Mouse (Mus musculus) forebrain, embryonic 11.5 days (tissue): ENCODE results near the gene Mmp10. TPM values are rescaled to one million over a fixed set of nuclear protein-coding genes. Genes with fewer than 3 reads are reported as not detected.

Experiments used
- ATAC-seq: fragments of 200-750 bp; cut with Nextera tagmentation; replicated peaks from 2 replicates; pipeline ENCODE4 v1.8.0; 2017; ENCODE audit warnings: moderate TSS enrichment; ENCODE audit not compliant: low FRiP score
- DNase-seq: peaks from one replicate; pipeline ENCODE4 v3.0.0-alpha.2; 2017; ENCODE audit warnings: low spot score
- H3K27ac ChIP-seq: fragments of 300-500 bp; sonication (generic); 2 replicates; pipeline ENCODE4 v1.5.1; 2014; ENCODE audit warnings: low read depth, low read length
- H3K27me3 ChIP-seq: fragments of 300-500 bp; sonication (generic); 2 replicates; pipeline ENCODE4 v1.6.1; 2014; ENCODE audit warnings: mild to moderate bottlenecking, low read length, mixed read lengths; ENCODE audit not compliant: control insufficient read depth, insufficient read depth
- H3K36me3 ChIP-seq: fragments of 300-500 bp; sonication (generic); 2 replicates; pipeline ENCODE4 v1.6.1; 2014; ENCODE audit warnings: mild to moderate bottlenecking, low read length, moderate library complexity, mixed read lengths; ENCODE audit not compliant: control insufficient read depth, insufficient read depth
- H3K4me1 ChIP-seq: fragments of 300-500 bp; sonication (generic); replicated peaks from 2 replicates; pipeline ENCODE4 v1.6.1; 2014; ENCODE audit warnings: low read length, mixed read lengths; ENCODE audit not compliant: control insufficient read depth, insufficient read depth
- H3K4me2 ChIP-seq: fragments of 300-500 bp; sonication (generic); 2 replicates; pipeline ENCODE4 v1.6.1; 2014; ENCODE audit warnings: low read depth, mild to moderate bottlenecking, low read length, moderate library complexity, mixed read lengths; ENCODE audit not compliant: severe bottlenecking
- H3K4me3 ChIP-seq: fragments of 300-500 bp; sonication (generic); 2 replicates; pipeline ENCODE4 v1.5.1; 2014; ENCODE audit warnings: low read depth, low read length
- H3K9ac ChIP-seq: fragments of 300-500 bp; sonication (generic); 2 replicates; pipeline ENCODE4 v1.6.1; 2014; ENCODE audit warnings: low read length
- H3K9me3 ChIP-seq: fragments of 300-500 bp; sonication (generic); 2 replicates; pipeline ENCODE4 v1.6.1; 2016; ENCODE audit warnings: low read length, mixed read lengths; ENCODE audit not compliant: control insufficient read depth
- WGBS: fragments of 180-500 bp; shearing (Covaris S2); extraction: QIAGEN DNeasy Blood & Tissue Kit; methylation state at CpG from one replicate; pipeline ENCODE4 v1.1.7; 2014; 5-methylcytosine and 5-hydroxymethylcytosine counted together
- polyA plus RNA-seq: library from polyadenylated mRNA; unstranded; fragments of >200 nt; fragmentation: Nextera tagmentation; extraction: Ambion mirVana; gene quantifications from 2 replicates; pipeline ENCODE4 v1.2.1, GENCODE M21; 2014

Mmp10 gene
- not detected in 2 replicates for polyA plus RNA-seq

DNA sequence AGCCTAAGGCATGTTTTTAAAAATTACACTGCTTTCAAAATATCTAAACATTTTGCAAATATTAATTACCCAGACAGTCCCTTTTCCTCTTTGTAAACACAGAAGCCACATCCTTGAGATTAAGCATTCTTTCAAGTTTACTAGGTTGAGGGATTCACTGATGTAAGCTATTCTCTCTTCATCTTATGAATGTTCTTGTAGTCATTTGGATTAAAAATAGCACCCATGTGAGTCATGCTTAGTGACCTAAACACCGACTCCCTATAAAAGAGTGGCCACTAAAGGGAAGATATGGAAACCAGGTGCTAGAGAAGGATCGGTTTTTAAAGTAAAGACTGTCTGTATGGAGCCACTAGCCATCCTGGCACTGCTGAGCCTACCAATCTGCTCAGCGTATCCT lies at the start of gene Mmp10:
Gene Mmp10, plus strand, starts transcription at position 302 of the 400 bp plus-strand sequence.
- Histone ChIP-seq H3K27me3 (no peaks in the 10 kb centered on the region), H3K4me2 (no peak within 1 kb of the TSS), H3K36me3 (no peaks in the 10 kb centered on the region), H3K27ac (no peak within 1 kb of the TSS), H3K9me3 (no peaks in the 10 kb centered on the region), H3K9ac (no peak within 1 kb of the TSS), H3K4me3 (no peak within 1 kb of the TSS), H3K4me1 (no peaks in the 10 kb centered on the region)
- ATAC-seq: no peak
- no peak for DNase-seq
- 97% methylated on average over 3 of the region's 3 CpGs for WGBS

DNA sequence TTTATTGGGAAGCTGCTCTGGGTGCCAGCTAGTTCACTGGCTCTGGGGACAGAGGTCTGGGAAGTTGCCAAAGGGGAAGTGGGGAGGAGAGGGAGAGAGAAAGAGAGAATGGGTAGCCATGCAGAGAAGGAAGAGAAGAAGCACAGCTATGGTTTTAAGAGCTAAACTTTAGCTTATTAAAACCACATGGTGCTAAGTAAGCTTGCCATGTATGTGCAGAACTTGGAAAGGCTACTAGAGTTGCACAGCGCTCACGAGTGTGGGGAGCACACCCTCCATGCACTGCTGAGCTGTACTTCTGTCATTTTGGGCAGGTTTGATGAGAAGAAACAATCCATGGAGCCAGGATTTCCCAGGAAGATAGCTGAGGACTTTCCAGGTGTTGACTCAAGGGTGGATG lies 48.9 kb upstream of the Mmp10 start:
- Histone ChIP-seq H3K36me3 (no peaks in the 10 kb centered on the region), H3K4me2 (no peak overlapping the region), H3K9ac (no peak overlapping the region), H3K27me3 (no peaks in the 10 kb centered on the region), H3K27ac (no peak overlapping the region), H3K9me3 (no peaks in the 10 kb centered on the region), H3K4me3 (no peak overlapping the region), H3K4me1 (no peaks in the 10 kb centered on the region)
- ATAC-seq: no peak
- DNase-seq: no peak
- WGBS: 71% methylated on average over 2 of the region's 2 CpGs

DNA sequence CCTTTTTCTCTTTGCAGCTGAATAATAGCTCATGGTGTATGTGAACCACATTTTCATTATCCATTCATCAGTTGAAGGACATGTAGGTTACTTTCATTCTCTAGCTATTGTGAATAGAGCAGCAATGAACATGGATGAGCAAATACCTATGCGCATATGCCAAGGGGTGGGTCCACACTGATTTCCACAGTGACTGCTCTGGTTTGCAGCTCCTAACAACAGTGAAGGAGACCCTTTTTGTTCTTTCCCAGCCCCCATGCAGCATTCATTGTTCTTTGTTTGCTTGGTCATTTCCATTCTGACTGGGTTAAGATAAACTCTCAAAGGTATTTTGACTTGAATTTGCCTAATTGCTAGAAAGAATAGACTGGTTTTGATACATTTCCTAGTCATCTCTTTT lies 31.9 kb upstream of the Mmp10 start:
- Histone ChIP-seq H3K27ac (no peak overlapping the region), H3K4me2 (no peak overlapping the region), H3K4me1 (no peaks in the 10 kb centered on the region), H3K4me3 (no peak overlapping the region), H3K36me3 (no peaks in the 10 kb centered on the region), H3K9ac (no peak overlapping the region), H3K9me3 (no peaks in the 10 kb centered on the region), H3K27me3 (no peaks in the 10 kb centered on the region)
- 88% methylated on average over 1 of the region's 1 CpGs for WGBS
- DNase-seq: no peak
- no peak for ATAC-seq

DNA sequence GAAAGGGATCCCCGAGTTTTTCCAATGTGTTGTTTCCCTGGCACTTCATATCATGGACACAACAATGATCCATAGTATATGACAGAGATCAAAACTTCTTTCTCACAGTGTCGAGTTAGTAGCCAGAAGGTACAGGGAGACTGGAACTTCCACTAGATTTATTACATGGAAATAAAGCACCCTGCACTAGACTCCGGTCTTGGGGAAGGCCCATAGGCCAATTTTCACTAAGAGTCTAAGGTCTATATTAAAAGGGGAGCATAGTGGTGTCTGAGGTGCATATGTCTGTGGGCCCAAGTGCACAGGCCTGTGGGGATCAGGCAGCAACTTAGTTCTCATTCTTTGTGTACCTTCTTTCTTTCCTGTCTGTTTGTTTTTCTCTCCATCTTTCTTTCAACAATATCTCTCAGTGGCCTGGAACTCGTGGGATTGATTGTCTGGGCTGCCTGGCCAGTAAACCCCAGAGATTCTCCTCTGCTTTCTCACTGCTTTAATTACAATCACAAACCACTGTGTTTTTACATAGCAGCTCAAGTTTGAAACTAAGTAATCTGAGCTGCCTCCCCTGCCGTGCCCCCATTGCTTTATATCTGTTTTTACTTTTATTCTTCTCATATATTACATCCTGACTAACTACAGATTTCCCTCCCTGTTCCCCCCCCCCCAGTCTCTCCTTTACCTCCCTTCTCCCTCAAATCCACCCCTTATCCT lies 18.3 kb upstream of the Mmp10 start:
- no peaks in the 10 kb centered on the region for H3K36me3 ChIP-seq
- H3K4me1 ChIP-seq: no peaks in the 10 kb centered on the region
- no peak overlapping the region for H3K27ac ChIP-seq
- WGBS: 79% methylated on average over 5 of the region's 5 CpGs
- no peak overlapping the region for H3K4me3 ChIP-seq
- H3K27me3 ChIP-seq: no peaks in the 10 kb centered on the region
- ATAC-seq: no peak
- H3K9ac ChIP-seq: no peak overlapping the region
- DNase-seq: no peak
- H3K4me2 ChIP-seq: no peak overlapping the region
- no peaks in the 10 kb centered on the region for H3K9me3 ChIP-seq

DNA sequence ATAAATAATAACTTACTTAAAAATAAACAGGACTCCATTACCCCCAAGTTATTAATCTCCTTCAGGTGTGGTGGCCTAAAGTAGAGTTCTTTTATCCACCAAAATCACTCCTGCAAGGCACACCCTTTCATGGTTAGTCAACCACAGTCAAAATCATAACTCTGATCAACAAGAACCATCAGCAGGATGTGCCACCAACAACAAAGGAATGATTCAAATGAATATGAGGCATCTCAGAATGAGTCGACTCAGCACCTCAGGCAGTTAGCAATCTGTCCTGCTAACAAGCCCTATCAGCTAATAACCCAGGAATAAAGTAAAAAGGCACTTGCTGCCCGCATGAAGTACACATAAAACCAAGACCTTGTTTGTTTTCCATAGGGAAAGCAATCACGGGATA lies 1.0 kb upstream of the Mmp10 start:
- Histone ChIP-seq H3K4me2 (no peak overlapping the region), H3K9ac (no peak overlapping the region), H3K36me3 (no peaks in the 10 kb centered on the region), H3K27me3 (no peaks in the 10 kb centered on the region), H3K4me1 (no peaks in the 10 kb centered on the region), H3K4me3 (no peak overlapping the region), H3K9me3 (no peaks in the 10 kb centered on the region), H3K27ac (no peak overlapping the region)
- WGBS: 88% methylated on average over 3 of the region's 3 CpGs
- DNase-seq: no peak
- no peak for ATAC-seq

DNA sequence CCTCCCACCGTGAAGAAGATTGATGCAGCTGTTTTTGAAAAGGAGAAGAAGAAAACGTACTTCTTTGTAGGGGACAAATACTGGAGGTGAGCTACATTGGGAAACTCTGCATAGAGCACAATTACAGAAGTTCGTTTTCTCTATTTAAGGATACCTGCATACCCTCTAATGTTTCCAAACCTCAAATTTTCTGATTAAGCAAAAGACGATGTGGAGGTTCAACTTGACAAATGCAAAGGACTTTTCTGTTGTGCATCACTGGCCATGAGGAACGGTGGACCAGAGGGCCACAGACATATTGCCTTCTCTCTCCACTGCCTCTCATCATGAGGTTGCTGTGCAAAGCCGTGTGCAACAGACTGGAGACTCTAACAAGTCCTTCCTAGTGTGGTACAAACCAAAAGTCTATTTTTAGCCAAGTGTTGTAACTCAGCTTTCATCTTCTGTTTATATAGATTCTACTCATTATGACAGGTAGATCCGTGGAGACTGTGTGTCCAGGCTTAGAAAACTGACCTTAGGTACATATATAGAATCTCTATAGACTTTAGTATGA lies 5.2 kb downstream of the Mmp10 start:
- WGBS: 87% methylated on average over 7 of the region's 7 CpGs
- Histone ChIP-seq H3K4me3 (no peak overlapping the region), H3K9me3 (no peaks in the 10 kb centered on the region), H3K27ac (no peak overlapping the region), H3K4me2 (no peak overlapping the region), H3K4me1 (no peaks in the 10 kb centered on the region), H3K36me3 (no peaks in the 10 kb centered on the region), H3K27me3 (no peaks in the 10 kb centered on the region), H3K9ac (no peak overlapping the region)
- ATAC-seq (no peak), DNase-seq (no peak)

DNA sequence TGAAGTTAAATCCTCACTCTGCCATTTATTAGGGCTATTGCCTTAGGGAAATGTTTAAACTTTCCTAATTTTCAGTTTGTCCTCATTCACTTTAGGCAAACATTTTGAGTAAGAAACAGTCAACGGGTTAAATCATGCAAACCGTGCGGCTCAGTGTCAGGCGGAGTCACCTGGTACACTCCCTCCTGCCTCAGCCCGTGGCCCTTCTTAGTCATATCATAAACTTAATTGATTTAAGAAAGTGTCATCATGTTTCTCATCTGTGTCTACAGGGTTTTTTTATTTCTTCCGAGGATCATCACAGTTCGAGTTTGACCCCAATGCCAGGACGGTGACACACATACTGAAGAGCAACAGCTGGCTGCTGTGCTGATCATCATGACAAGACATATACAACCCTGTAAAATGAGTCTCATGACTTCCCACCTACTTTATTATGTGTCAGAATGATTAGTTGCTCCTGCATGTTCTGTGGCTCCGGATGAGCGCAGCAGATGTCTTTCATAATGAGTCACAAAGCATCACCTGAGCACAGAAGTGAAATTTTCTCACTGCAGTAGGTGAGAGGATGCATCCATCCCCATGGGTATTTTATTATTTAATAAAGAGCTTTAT lies 7.6 kb downstream of the Mmp10 start:
- H3K4me1 ChIP-seq: no peaks in the 10 kb centered on the region
- H3K36me3 ChIP-seq: no peaks in the 10 kb centered on the region
- no peak overlapping the region for H3K4me2 ChIP-seq
- H3K9me3 ChIP-seq: no peaks in the 10 kb centered on the region
- no peak overlapping the region for H3K27ac ChIP-seq
- no peak overlapping the region for H3K9ac ChIP-seq
- ATAC-seq: no peak
- 92% methylated on average over 10 of the region's 10 CpGs for WGBS
- DNase-seq: no peak
- H3K4me3 ChIP-seq: no peak overlapping the region
- no peaks in the 10 kb centered on the region for H3K27me3 ChIP-seq

DNA sequence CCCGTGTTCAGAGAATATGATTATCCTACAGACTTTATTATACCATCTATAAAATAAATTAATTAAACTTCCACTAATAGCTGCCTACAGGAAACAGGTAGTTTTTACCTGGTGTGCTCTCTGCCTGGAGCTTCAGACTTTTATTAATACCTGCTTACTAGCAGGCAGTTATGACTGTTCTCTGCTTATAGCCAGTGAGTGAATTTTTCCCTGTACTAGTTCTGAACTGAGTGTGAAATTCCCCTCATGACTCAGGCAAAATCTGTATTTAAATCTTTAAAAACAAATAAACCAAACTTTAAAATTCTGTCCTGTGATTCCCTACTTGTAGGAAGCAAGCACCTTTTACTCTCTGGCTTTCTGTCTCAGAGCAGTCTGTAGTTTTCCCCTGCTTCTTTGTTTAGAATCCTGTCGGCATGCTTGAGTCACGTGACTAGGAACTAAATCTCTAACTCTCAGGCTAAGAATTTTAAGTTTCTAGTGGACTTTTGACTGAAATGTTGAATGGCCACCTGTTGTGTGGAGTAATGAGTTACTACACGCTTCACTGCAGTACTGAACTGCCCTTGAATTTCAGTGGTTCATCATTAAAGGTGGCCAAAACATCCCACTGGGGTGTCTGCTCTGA lies 15.9 kb downstream of the Mmp10 start:
- 55% methylated on average over 4 of the region's 4 CpGs for WGBS
- Histone ChIP-seq H3K27me3 (no peaks in the 10 kb centered on the region), H3K4me2 (no peak overlapping the region), H3K4me3 (no peak overlapping the region), H3K9ac (no peak overlapping the region), H3K27ac (no peak overlapping the region), H3K9me3 (no peaks in the 10 kb centered on the region), H3K36me3 (no peaks in the 10 kb centered on the region), H3K4me1 (no peaks in the 10 kb centered on the region)
- DNase-seq (no peak), ATAC-seq (peak; percentile 39)
